Mouse (Mus musculus) forebrain, embryonic 15.5 days (tissue): ENCODE data around the gene Syt3. TPM values are rescaled to one million over a fixed set of nuclear protein-coding genes. Genes with fewer than 3 reads are reported as not detected.

Source experiments
- ATAC-seq: fragments of 200-750 bp; cut with Nextera tagmentation; replicated peaks from 2 replicates; pipeline ENCODE4 v1.8.0; 2017; ENCODE audit warnings: mild to moderate bottlenecking, moderate TSS enrichment, moderate library complexity
- H3K27ac ChIP-seq: fragments of 300-500 bp; sonication (generic); replicated peaks from 2 replicates; pipeline ENCODE4 v1.5.1; 2015; ENCODE audit warnings: mild to moderate bottlenecking, inconsistent platforms
- H3K27me3 ChIP-seq: fragments of 300-500 bp; sonication (generic); 2 replicates; pipeline ENCODE4 v1.6.1; 2015; ENCODE audit warnings: inconsistent platforms
- H3K36me3 ChIP-seq: fragments of 300-500 bp; sonication (generic); 2 replicates; pipeline ENCODE4 v1.6.1; 2015; ENCODE audit warnings: mild to moderate bottlenecking, inconsistent platforms
- H3K4me1 ChIP-seq: fragments of 300-500 bp; sonication (generic); 2 replicates; pipeline ENCODE4 v1.6.1; 2015; ENCODE audit warnings: inconsistent platforms
- H3K4me2 ChIP-seq: fragments of 300-500 bp; sonication (generic); replicated peaks from 2 replicates; pipeline ENCODE4 v1.6.1; 2015; ENCODE audit warnings: mild to moderate bottlenecking, inconsistent platforms
- H3K4me3 ChIP-seq: fragments of 300-500 bp; sonication (generic); 2 replicates; pipeline ENCODE4 v1.5.1; 2015; ENCODE audit warnings: mild to moderate bottlenecking, inconsistent platforms
- H3K9ac ChIP-seq: fragments of 300-500 bp; sonication (generic); replicated peaks from 2 replicates; pipeline ENCODE4 v1.6.1; 2015; ENCODE audit warnings: mild to moderate bottlenecking, inconsistent platforms
- H3K9me3 ChIP-seq: fragments of 300-500 bp; sonication (generic); 2 replicates; pipeline ENCODE4 v1.6.1; 2016; ENCODE audit warnings: inconsistent platforms
- WGBS: fragments of 180-500 bp; shearing (Covaris S2); methylation state at CpG from one replicate; pipeline ENCODE4 v1.1.7; 2015; ENCODE audit warnings: mixed read lengths; 5-methylcytosine and 5-hydroxymethylcytosine counted together
- polyA plus RNA-seq: library from polyadenylated mRNA; unstranded; fragments of >200 nt; fragmentation: Nextera tagmentation; extraction: Ambion mirVana; gene quantifications from 2 replicates; pipeline ENCODE4 v1.2.1, GENCODE M21; 2015

Syt3 gene
- polyA plus RNA-seq, 1 experiment from 2014 or later: 26.7 TPM

GRCm38 (mm10) chr7:44359908-44360672, 23.8 kb upstream of the Syt3 start:
- H3K9ac ChIP-seq: peak overlapping the region; percentile 60
- H3K9me3 ChIP-seq: no peaks in the 10 kb centered on the region

GRCm38 (mm10) chr7:44360792-44361301, 23.1 kb upstream of the Syt3 start:
- peaks cover 41% of the 10 kb centered on the region for H3K4me1 ChIP-seq
- H3K4me2 ChIP-seq: peak overlapping the region; percentile 94
- peak overlapping the region; percentile 60 for H3K9ac ChIP-seq
- H3K27me3 ChIP-seq: peaks cover 33% of the 10 kb centered on the region
- H3K36me3 ChIP-seq: 0 out of 2 replicates have a peak, but pooled peaks cover 4% of the 10 kb centered on the region
- 7% methylated on average over 21 of the region's 21 CpGs for WGBS
- H3K27ac ChIP-seq: 0 out of 2 replicates have a peak overlapping the region, but pooled peaks have one; percentile 87
- peak overlapping the region; percentile 54 for H3K4me3 ChIP-seq
- ATAC-seq: peak; percentile 53
- no peaks in the 10 kb centered on the region for H3K9me3 ChIP-seq

More at GRCm38 (mm10) chr7:44359908-44360672, 23.8 kb upstream of the Syt3 start:
- Histone ChIP-seq H3K36me3 (0 out of 2 replicates have a peak, but pooled peaks cover 4% of the 10 kb centered on the region), H3K4me3 (peak overlapping the region; percentile 54), H3K4me2 (peak overlapping the region; percentile 94), H3K4me1 (peaks cover 41% of the 10 kb centered on the region), H3K27ac (peak overlapping the region; percentile 87), H3K27me3 (peaks cover 40% of the 10 kb centered on the region)
- ATAC-seq: peak; percentile 82
- under 1% methylated on average over 54 of the region's 54 CpGs for WGBS

GRCm38 (mm10) chr7:44372678-44373077, 11.2 kb upstream of the Syt3 start:
- WGBS: 89% methylated on average over 8 of the region's 8 CpGs
- Histone ChIP-seq H3K27ac (no peak overlapping the region), H3K27me3 (0 out of 2 replicates have a peak, but pooled peaks cover 3% of the 10 kb centered on the region), H3K4me3 (no peak overlapping the region), H3K4me1 (peaks cover 17% of the 10 kb centered on the region), H3K36me3 (no peaks in the 10 kb centered on the region), H3K9me3 (no peaks in the 10 kb centered on the region), H3K4me2 (no peak overlapping the region), H3K9ac (no peak overlapping the region)
- no peak for ATAC-seq

- H3K4me3 ChIP-seq: peak overlapping the region; percentile 65
- peaks cover 20% of the 10 kb centered on the region for H3K4me1 ChIP-seq
- no peaks in the 10 kb centered on the region for H3K9me3 ChIP-seq
- peak overlapping the region; percentile 78 for H3K4me2 ChIP-seq
- WGBS: 10% methylated on average over 7 of the region's 7 CpGs
- no peaks in the 10 kb centered on the region for H3K36me3 ChIP-seq
- H3K9ac ChIP-seq: peak overlapping the region; percentile 36; the same call in 1 of the 2 replicates
- H3K27me3 ChIP-seq: 0 out of 2 replicates have a peak, but pooled peaks cover 3% of the 10 kb centered on the region
- H3K27ac ChIP-seq: no peak overlapping the region; the same call in 1 of the 2 replicates
- peak; percentile 42 for ATAC-seq
Observed at GRCm38 (mm10) chr7:44373460-44373859, 10.4 kb upstream of the Syt3 start.

- peak; percentile 92 for ATAC-seq
- Histone ChIP-seq H3K4me1 (peaks cover 21% of the 10 kb centered on the region), H3K4me2 (peak overlapping the region; percentile 78), H3K9ac (peak overlapping the region; percentile 64), H3K27me3 (0 out of 2 replicates have a peak, but pooled peaks cover 3% of the 10 kb centered on the region), H3K36me3 (no peaks in the 10 kb centered on the region), H3K9me3 (no peaks in the 10 kb centered on the region), H3K27ac (peak overlapping the region; percentile 72), H3K4me3 (peak overlapping the region; percentile 65)
- WGBS: under 1% methylated on average over 19 of the region's 19 CpGs
Observed at GRCm38 (mm10) chr7:44373889-44374652, 9.8 kb upstream of the Syt3 start.

- Histone ChIP-seq H3K4me1 (peaks cover 21% of the 10 kb centered on the region), H3K4me3 (peak overlapping the region; percentile 65), H3K9me3 (no peaks in the 10 kb centered on the region), H3K27ac (peak overlapping the region; percentile 72), H3K9ac (peak overlapping the region; percentile 64), H3K36me3 (no peaks in the 10 kb centered on the region), H3K4me2 (peak overlapping the region; percentile 78), H3K27me3 (0 out of 2 replicates have a peak, but pooled peaks cover 3% of the 10 kb centered on the region)
- 1% methylated on average over 5 of the region's 5 CpGs for WGBS
- ATAC-seq: peak; percentile 20
Observed at GRCm38 (mm10) chr7:44374756-44375155, 9.1 kb upstream of the Syt3 start.

- 2% methylated on average over 10 of the region's 10 CpGs for WGBS
- no peak for ATAC-seq
- Histone ChIP-seq H3K27ac (peak overlapping the region; percentile 72), H3K9ac (peak overlapping the region; percentile 64), H3K36me3 (no peaks in the 10 kb centered on the region), H3K9me3 (no peaks in the 10 kb centered on the region), H3K27me3 (0 out of 2 replicates have a peak, but pooled peaks cover 3% of the 10 kb centered on the region), H3K4me2 (peak overlapping the region; percentile 78), H3K4me3 (peak overlapping the region; percentile 65), H3K4me1 (peaks cover 21% of the 10 kb centered on the region)
Observed at GRCm38 (mm10) chr7:44375207-44375606, 8.7 kb upstream of the Syt3 start.

- 54% methylated on average over 3 of the region's 3 CpGs for WGBS
- Histone ChIP-seq H3K9ac (no peak overlapping the region), H3K4me3 (no peak overlapping the region), H3K36me3 (no peaks in the 10 kb centered on the region), H3K4me1 (peaks cover 21% of the 10 kb centered on the region), H3K27me3 (0 out of 2 replicates have a peak, but pooled peaks cover 3% of the 10 kb centered on the region), H3K9me3 (no peaks in the 10 kb centered on the region), H3K27ac (no peak overlapping the region), H3K4me2 (no peak overlapping the region)
- no peak for ATAC-seq
Observed at GRCm38 (mm10) chr7:44375793-44376192, 8.1 kb upstream of the Syt3 start.

GRCm38 (mm10) chr7:44378290-44378689, 5.6 kb upstream of the Syt3 start:
- Histone ChIP-seq H3K27ac (no peak overlapping the region), H3K9ac (no peak overlapping the region), H3K4me2 (no peak overlapping the region), H3K27me3 (0 out of 2 replicates have a peak, but pooled peaks cover 3% of the 10 kb centered on the region), H3K36me3 (no peaks in the 10 kb centered on the region), H3K4me3 (no peak overlapping the region), H3K9me3 (no peaks in the 10 kb centered on the region), H3K4me1 (peaks cover 34% of the 10 kb centered on the region)
- no peak for ATAC-seq
- WGBS: 32% methylated on average over 4 of the region's 4 CpGs

- peaks cover 30% of the 10 kb centered on the region for H3K4me1 ChIP-seq
- 47% methylated on average over 12 of the region's 12 CpGs for WGBS
- H3K27me3 ChIP-seq: no peaks in the 10 kb centered on the region
- no peaks in the 10 kb centered on the region for H3K36me3 ChIP-seq
- H3K9me3 ChIP-seq: no peaks in the 10 kb centered on the region
- H3K4me2 ChIP-seq: peak overlapping the region; percentile 4; the same call in 1 of the 2 replicates
- H3K27ac ChIP-seq: peak overlapping the region; percentile 98
- ATAC-seq: peak; percentile 81
- H3K9ac ChIP-seq: no peak overlapping the region
- no peak overlapping the region for H3K4me3 ChIP-seq
Observed at GRCm38 (mm10) chr7:44382541-44382940, 1.4 kb upstream of the Syt3 start.

GRCm38 (mm10) chr7:44384716-44385059, 786 bp downstream of the Syt3 start:
- H3K4me2 ChIP-seq: peak overlapping the region; percentile 98
- H3K9me3 ChIP-seq: no peaks in the 10 kb centered on the region
- ATAC-seq: peak; percentile 60
- H3K36me3 ChIP-seq: no peaks in the 10 kb centered on the region
- whole genome bisulfite sequencing: 1% methylated on average over 17 of the region's 17 CpGs
- peak overlapping the region; percentile 98; the same call in 1 of the 2 replicates for H3K27ac ChIP-seq
- H3K27me3 ChIP-seq: no peaks in the 10 kb centered on the region
- peak overlapping the region; percentile 61 for H3K4me3 ChIP-seq
- peaks cover 26% of the 10 kb centered on the region for H3K4me1 ChIP-seq
- peak overlapping the region; percentile 70 for H3K9ac ChIP-seq
